Comparison of ENCODE assay signal across 1 mouse cellular context in the genomic region with DNA sequence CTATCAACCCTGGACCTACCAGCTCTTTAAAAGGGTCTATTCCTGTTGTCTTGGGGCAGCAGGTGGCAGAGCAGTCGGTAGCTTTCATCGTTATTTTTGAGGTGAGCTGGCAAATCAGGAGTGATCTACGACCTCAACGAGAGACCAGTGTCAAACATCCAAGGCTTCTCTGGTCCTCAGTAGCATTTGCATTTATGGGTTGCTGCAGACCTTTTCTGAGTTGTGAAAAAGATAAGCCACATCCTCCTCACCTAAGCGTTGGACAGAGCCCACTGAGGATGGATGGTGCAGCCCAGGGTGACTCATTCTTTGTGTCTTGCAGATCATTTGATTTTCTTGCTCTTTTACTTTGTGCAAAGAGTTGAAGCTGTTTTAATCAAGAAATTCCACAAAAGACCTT.
TF ChIP-seq lines count a peak whose summit lies in the region.

No protein-coding gene starts in this region.

TF ChIP-seq in MEL, 35 proteins besides CTCF, POLR2A, EP300 and RAD21:
- TF ChIP-seq TAL1 (IDR thresholded peaks at IDR 0.05; ENCODE audit: low read length) (no peak), NRF1 (IDR thresholded peaks at IDR 0.05; ENCODE audit: insufficient read depth, low read depth, low read length, poor library complexity, severe bottlenecking) (no peak), UBTF (IDR thresholded peaks at IDR 0.05; ENCODE audit: borderline replicate concordance, insufficient read depth, low read depth, low read length) (no peak), MEF2A (IDR thresholded peaks at IDR 0.05; ENCODE audit: extremely low read depth, insufficient replicate concordance, low read depth, low read length, poor library complexity, severe bottlenecking) (no peak), TBP (IDR thresholded peaks at IDR 0.05; ENCODE audit: low read depth, low read length) (0 out of 2 replicates have a peak, but pooled peaks have one; percentile 39)
